Mouse (Mus musculus) hindbrain, postnatal 0 days (tissue): ENCODE data around the gene Kif16b. TPM values are rescaled to one million over a fixed set of nuclear protein-coding genes. Genes with fewer than 3 reads are reported as not detected.

Experiments used
- ATAC-seq: fragments of 200-750 bp; cut with Nextera tagmentation; 2 replicates; pipeline ENCODE4 v1.8.0; 2017; ENCODE audit warnings: mild to moderate bottlenecking, moderate TSS enrichment, moderate library complexity
- DNase-seq: peaks from one replicate; pipeline ENCODE4 v3.0.0-alpha.2; 2015; ENCODE audit warnings: low spot score
- H3K27ac ChIP-seq: fragments of 300-500 bp; sonication (generic); 2 replicates; pipeline ENCODE4 v1.5.1; 2014; ENCODE audit warnings: mild to moderate bottlenecking
- H3K27me3 ChIP-seq: fragments of 300-500 bp; sonication (generic); 2 replicates; pipeline ENCODE4 v1.6.1; 2014; ENCODE audit warnings: low read length, mixed read lengths; ENCODE audit not compliant: insufficient read depth
- H3K36me3 ChIP-seq: fragments of 300-500 bp; sonication (generic); 2 replicates; pipeline ENCODE4 v1.6.1; 2014; ENCODE audit warnings: low read length, mixed read lengths; ENCODE audit not compliant: insufficient read depth
- H3K4me1 ChIP-seq: fragments of 300-500 bp; sonication (generic); 2 replicates; pipeline ENCODE4 v1.6.1; 2014; ENCODE audit warnings: antibody characterized with exemption, low read length, mixed read lengths; ENCODE audit not compliant: insufficient read depth
- H3K4me2 ChIP-seq: fragments of 300-500 bp; sonication (generic); 2 replicates; pipeline ENCODE4 v1.6.1; 2014; ENCODE audit warnings: low read depth, mild to moderate bottlenecking, low read length, moderate library complexity, mixed read lengths
- H3K4me3 ChIP-seq: fragments of 300-500 bp; sonication (generic); 2 replicates; pipeline ENCODE4 v1.5.1; 2014; ENCODE audit warnings: low read length
- H3K9ac ChIP-seq: fragments of 300-500 bp; sonication (generic); replicated peaks from 2 replicates; pipeline ENCODE4 v1.6.1; 2014; ENCODE audit warnings: mild to moderate bottlenecking, low read length, moderate library complexity, mixed read lengths
- H3K9me3 ChIP-seq: fragments of 300-500 bp; sonication (generic); 2 replicates; pipeline ENCODE4 v1.6.1; 2016; ENCODE audit warnings: low read length, mixed read lengths
- CTCF ChIP-seq: IDR thresholded peaks from 2 replicates; pipeline ENCODE4 v1.5.1; 2016; ENCODE audit warnings: antibody characterized with exemption, control low read depth, low read depth
- WGBS: fragments of 180-500 bp; shearing (Covaris S2); extraction: QIAGEN DNeasy Blood & Tissue Kit; methylation state at CpG from one replicate; pipeline ENCODE4 v1.1.7; 2014; 5-methylcytosine and 5-hydroxymethylcytosine counted together
- polyA plus RNA-seq: library from polyadenylated mRNA; unstranded; fragments of >200 nt; fragmentation: Nextera tagmentation; extraction: Ambion mirVana; gene quantifications from 2 replicates; pipeline ENCODE4 v1.2.1, GENCODE M21; 2015
- total RNA-seq: library from RNA; depleted of rRNA; stranded (reverse); fragments of >200 nt; gene quantifications from 2 replicates; pipeline ENCODE4 v1.2.3, GENCODE M21; 2014

Kif16b gene
- total and polyA plus RNA-seq, 2 experiments from 2014 or later, result 3.0 to 10.0 TPM

DNA sequence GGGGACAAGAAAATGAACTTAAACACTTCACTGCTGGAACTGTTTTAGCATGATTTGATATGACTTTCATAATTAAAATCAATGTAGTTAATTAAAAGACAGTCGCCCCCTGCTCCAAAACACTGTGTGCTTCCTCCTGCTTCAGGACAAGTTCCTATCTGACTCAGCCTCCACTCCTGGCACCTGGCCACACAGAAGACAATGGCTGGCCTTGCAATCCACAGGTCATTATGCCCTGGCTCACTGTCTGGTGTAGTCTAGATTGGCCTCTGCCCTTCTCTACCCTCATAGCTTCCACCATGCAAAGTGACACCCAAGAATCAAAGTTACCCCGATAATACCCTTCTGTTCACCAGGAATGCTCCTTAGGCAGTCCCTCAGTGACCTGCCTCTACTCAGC, 26.8 kb downstream of the Kif16b start:
- Histone ChIP-seq H3K9me3 (no peaks in the 10 kb centered on the region), H3K4me1 (no peaks in the 10 kb centered on the region), H3K36me3 (no peaks in the 10 kb centered on the region), H3K9ac (no peak overlapping the region), H3K27me3 (no peaks in the 10 kb centered on the region), H3K4me2 (no peak overlapping the region), H3K27ac (no peak overlapping the region), H3K4me3 (no peak overlapping the region)
- DNase-seq (peak; percentile 3), ATAC-seq (no peak)
- no peak for TF ChIP-seq CTCF
- WGBS, result 78% methylated on average over 2 of the region's 2 CpGs

GRCm38 (mm10) chr2:142870055-142870454, 31.3 kb downstream of the Kif16b start:
- no peak overlapping the region for H3K4me2 ChIP-seq
- H3K4me3 ChIP-seq, result no peak overlapping the region
- H3K27me3 ChIP-seq, result no peaks in the 10 kb centered on the region
- H3K9ac ChIP-seq, result no peak overlapping the region
- ATAC-seq (no peak), DNase-seq (no peak)
- no peak for TF ChIP-seq CTCF
- no peaks in the 10 kb centered on the region for H3K4me1 ChIP-seq
- no peak overlapping the region for H3K27ac ChIP-seq
- no peaks in the 10 kb centered on the region for H3K9me3 ChIP-seq
- WGBS, result 91% methylated on average over 8 of the region's 8 CpGs
- H3K36me3 ChIP-seq, result no peaks in the 10 kb centered on the region

DNA sequence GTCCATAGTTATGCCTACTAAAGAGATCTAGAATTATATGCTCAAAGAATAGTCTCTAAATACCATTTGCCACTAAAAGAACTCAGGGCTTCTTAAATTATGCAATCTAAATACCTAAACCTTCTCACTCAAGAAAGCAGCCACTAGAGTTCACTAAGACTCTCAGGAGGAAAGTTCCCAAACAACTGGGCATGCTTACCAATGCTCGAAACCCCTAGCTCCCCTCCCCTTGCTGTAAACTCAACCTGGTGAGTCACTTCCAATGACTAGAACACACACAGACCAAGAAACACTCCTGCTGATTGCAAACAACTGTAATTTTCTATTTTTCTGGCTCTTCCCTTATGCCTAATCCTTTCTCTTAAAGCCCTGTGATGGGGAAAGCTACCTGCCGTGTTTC, 33.9 kb downstream of the Kif16b start:
- Histone ChIP-seq H3K9me3 (no peaks in the 10 kb centered on the region), H3K36me3 (0 out of 2 replicates have a peak, but pooled peaks cover 3% of the 10 kb centered on the region), H3K4me3 (no peak overlapping the region), H3K27me3 (no peaks in the 10 kb centered on the region), H3K4me1 (no peaks in the 10 kb centered on the region), H3K4me2 (no peak overlapping the region), H3K27ac (no peak overlapping the region), H3K9ac (no peak overlapping the region)
- TF ChIP-seq CTCF, result no peak
- 94% methylated on average over 2 of the region's 2 CpGs for WGBS
- ATAC-seq (no peak), DNase-seq (no peak)

DNA sequence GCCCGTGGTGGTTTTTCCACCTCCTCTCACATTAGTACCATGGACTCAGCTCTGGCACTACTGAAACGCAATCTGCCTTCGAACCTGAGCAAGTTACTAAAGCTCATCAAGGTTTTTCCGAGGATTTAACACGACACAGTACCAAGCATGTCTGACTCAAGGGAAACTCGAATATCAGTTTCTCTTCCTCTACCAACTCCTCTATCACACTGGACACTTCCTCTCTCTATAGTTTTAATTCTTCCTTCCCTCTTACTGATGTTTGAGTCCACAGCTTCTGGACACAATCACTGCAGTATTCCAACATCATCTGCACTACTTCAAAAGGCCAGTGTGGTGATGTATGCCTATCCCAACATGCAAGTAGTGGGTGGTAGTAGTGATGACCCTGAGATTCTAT, 40.3 kb downstream of the Kif16b start:
- Histone ChIP-seq H3K4me2 (no peak overlapping the region), H3K27ac (no peak overlapping the region), H3K4me1 (no peaks in the 10 kb centered on the region), H3K9me3 (no peaks in the 10 kb centered on the region), H3K9ac (no peak overlapping the region), H3K4me3 (no peak overlapping the region), H3K27me3 (no peaks in the 10 kb centered on the region), H3K36me3 (0 out of 2 replicates have a peak, but pooled peaks cover 3% of the 10 kb centered on the region)
- DNase-seq (no peak), ATAC-seq (no peak)
- 85% methylated on average over 6 of the region's 6 CpGs for WGBS
- no peak for TF ChIP-seq CTCF

- Histone ChIP-seq H3K4me2 (no peak overlapping the region), H3K9ac (no peak overlapping the region), H3K27ac (no peak overlapping the region), H3K27me3 (no peaks in the 10 kb centered on the region), H3K36me3 (no peaks in the 10 kb centered on the region), H3K4me1 (no peaks in the 10 kb centered on the region), H3K9me3 (no peaks in the 10 kb centered on the region), H3K4me3 (no peak overlapping the region)
- peak; percentile 74 for DNase-seq
- peak; percentile 88 for TF ChIP-seq CTCF
- WGBS, result 65% methylated on average over 4 of the region's 4 CpGs
- ATAC-seq, result peak; percentile 63
Measured at GRCm38 (mm10) chr2:142859452-142859851, 41.9 kb downstream of the Kif16b start.

DNA sequence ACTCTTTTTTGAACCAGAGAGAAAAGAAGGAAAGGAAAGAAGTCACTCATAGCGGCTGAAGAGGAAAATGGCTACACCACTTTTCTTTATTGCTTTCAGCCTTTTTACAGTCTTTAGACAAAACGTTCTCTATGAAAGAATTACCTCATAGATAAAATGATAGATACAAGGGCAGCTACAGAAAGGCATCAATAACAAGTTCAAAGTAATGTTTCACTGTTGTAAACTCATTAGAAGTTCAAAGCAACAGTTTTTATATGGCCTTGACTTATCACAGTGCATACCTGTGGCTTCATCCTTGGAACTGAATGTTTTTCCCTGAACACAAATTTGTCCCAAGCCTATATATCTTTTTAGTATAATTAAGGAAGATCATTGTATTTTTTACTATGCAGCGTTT, 62.6 kb downstream of the Kif16b start:
- Histone ChIP-seq H3K4me1 (no peaks in the 10 kb centered on the region), H3K4me3 (no peak overlapping the region), H3K27ac (no peak overlapping the region), H3K4me2 (no peak overlapping the region), H3K36me3 (no peaks in the 10 kb centered on the region; the same call in 1 of the 2 replicates), H3K27me3 (no peaks in the 10 kb centered on the region), H3K9ac (no peak overlapping the region), H3K9me3 (no peaks in the 10 kb centered on the region)
- DNase-seq, result no peak
- no peak for TF ChIP-seq CTCF
- WGBS, result 76% methylated on average over 3 of the region's 3 CpGs
- ATAC-seq, result no peak

- Histone ChIP-seq H3K27ac (no peak overlapping the region), H3K27me3 (no peaks in the 10 kb centered on the region), H3K9me3 (no peaks in the 10 kb centered on the region), H3K9ac (no peak overlapping the region), H3K36me3 (no peaks in the 10 kb centered on the region; the same call in 1 of the 2 replicates), H3K4me3 (no peak overlapping the region), H3K4me2 (no peak overlapping the region), H3K4me1 (no peaks in the 10 kb centered on the region)
- no peak for TF ChIP-seq CTCF
- WGBS, result 66% methylated on average over 1 of the region's 1 CpGs
- DNase-seq, result peak; percentile 53
- no peak for ATAC-seq
Measured at GRCm38 (mm10) chr2:142838118-142838517, 63.2 kb downstream of the Kif16b start.
